Mouse (Mus musculus) forebrain, embryonic 15.5 days (tissue): ENCODE data around the gene Hist1h2ah. TPM values are rescaled to one million over a fixed set of nuclear protein-coding genes. Genes with fewer than 3 reads are reported as not detected.
A peak's percentile ranks its signal among the peaks of the same experiment; 100 is the strongest.

Experiments
- ATAC-seq: fragments of 200-750 bp; cut with Nextera tagmentation; replicated peaks from 2 replicates; pipeline ENCODE4 v1.8.0; 2017; ENCODE audit warnings: mild to moderate bottlenecking, moderate TSS enrichment, moderate library complexity
- H3K27ac ChIP-seq: fragments of 300-500 bp; sonication (generic); replicated peaks from 2 replicates; pipeline ENCODE4 v1.5.1; 2015; ENCODE audit warnings: mild to moderate bottlenecking, inconsistent platforms
- H3K27me3 ChIP-seq: fragments of 300-500 bp; sonication (generic); 2 replicates; pipeline ENCODE4 v1.6.1; 2015; ENCODE audit warnings: inconsistent platforms
- H3K36me3 ChIP-seq: fragments of 300-500 bp; sonication (generic); 2 replicates; pipeline ENCODE4 v1.6.1; 2015; ENCODE audit warnings: mild to moderate bottlenecking, inconsistent platforms
- H3K4me1 ChIP-seq: fragments of 300-500 bp; sonication (generic); 2 replicates; pipeline ENCODE4 v1.6.1; 2015; ENCODE audit warnings: inconsistent platforms
- H3K4me2 ChIP-seq: fragments of 300-500 bp; sonication (generic); replicated peaks from 2 replicates; pipeline ENCODE4 v1.6.1; 2015; ENCODE audit warnings: mild to moderate bottlenecking, inconsistent platforms
- H3K4me3 ChIP-seq: fragments of 300-500 bp; sonication (generic); 2 replicates; pipeline ENCODE4 v1.5.1; 2015; ENCODE audit warnings: mild to moderate bottlenecking, inconsistent platforms
- H3K9ac ChIP-seq: fragments of 300-500 bp; sonication (generic); replicated peaks from 2 replicates; pipeline ENCODE4 v1.6.1; 2015; ENCODE audit warnings: mild to moderate bottlenecking, inconsistent platforms
- H3K9me3 ChIP-seq: fragments of 300-500 bp; sonication (generic); 2 replicates; pipeline ENCODE4 v1.6.1; 2016; ENCODE audit warnings: inconsistent platforms
- WGBS: fragments of 180-500 bp; shearing (Covaris S2); methylation state at CpG from one replicate; pipeline ENCODE4 v1.1.7; 2015; ENCODE audit warnings: mixed read lengths; 5-methylcytosine and 5-hydroxymethylcytosine counted together
- polyA plus RNA-seq: library from polyadenylated mRNA; unstranded; fragments of >200 nt; fragmentation: Nextera tagmentation; extraction: Ambion mirVana; gene quantifications from 2 replicates; pipeline ENCODE4 v1.2.1, GENCODE M21; 2015

The Hist1h2ah gene
- polyA plus RNA-seq, 1 experiment from 2014 or later, result 2.5 TPM

DNA sequence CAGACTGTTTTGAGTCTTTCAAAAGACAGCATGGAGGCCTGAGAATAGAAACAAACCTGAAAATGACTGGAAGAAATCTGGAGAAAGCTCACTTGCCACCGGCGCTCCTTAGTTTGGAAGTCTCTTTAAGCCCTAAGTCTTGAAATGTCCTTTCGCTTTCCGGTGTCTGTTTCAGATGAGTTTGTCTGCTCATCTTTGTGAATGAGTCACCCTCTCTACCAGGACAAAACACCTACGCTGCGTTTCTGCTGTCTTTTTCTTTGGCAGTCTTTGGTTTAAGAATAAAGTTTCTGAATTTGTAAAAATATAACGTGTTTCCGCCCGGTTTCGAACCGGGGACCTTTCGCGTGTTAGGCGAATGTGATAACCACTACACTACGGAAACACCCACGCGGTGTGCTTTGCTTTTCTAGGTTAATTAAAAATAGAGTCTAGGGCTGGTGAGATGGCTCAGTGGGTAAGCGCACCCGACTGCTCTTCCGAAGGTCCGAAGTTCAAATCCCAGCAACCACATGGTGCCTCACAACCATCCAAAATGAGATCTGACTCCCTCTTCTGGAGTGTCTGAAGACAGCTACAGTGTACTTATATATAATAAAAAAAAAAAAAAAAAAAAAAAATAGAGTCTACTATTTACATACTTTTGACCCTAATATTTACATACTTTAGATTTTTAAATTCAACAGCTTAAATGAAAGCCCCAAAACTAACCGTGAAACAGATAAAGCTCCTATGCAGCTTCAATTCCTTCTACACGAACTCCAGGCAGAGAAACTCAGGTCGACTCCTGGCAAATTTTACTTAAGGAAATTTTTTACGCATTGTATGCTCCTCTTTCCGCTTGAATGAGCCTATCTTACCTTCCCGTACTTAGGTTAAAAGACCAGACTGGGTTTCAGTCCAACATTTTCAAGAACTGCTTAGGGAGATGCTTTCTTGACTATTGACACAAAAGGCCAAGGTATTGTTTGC lies 19.6 kb downstream of the Hist1h2ah start:
- H3K9ac ChIP-seq, result no peak overlapping the region
- ATAC-seq, result peak; percentile 67; the same call in 1 of the 2 replicates
- peaks cover 80% of the 10 kb centered on the region for H3K27me3 ChIP-seq
- H3K36me3 ChIP-seq, result no peaks in the 10 kb centered on the region
- no peak overlapping the region for H3K4me2 ChIP-seq
- H3K4me3 ChIP-seq, result no peak overlapping the region
- no peak overlapping the region for H3K27ac ChIP-seq
- peaks cover 18% of the 10 kb centered on the region for H3K4me1 ChIP-seq
- WGBS, result 14% methylated on average over 27 of the region's 27 CpGs
- H3K9me3 ChIP-seq, result 0 out of 2 replicates have a peak, but pooled peaks cover 3% of the 10 kb centered on the region

DNA sequence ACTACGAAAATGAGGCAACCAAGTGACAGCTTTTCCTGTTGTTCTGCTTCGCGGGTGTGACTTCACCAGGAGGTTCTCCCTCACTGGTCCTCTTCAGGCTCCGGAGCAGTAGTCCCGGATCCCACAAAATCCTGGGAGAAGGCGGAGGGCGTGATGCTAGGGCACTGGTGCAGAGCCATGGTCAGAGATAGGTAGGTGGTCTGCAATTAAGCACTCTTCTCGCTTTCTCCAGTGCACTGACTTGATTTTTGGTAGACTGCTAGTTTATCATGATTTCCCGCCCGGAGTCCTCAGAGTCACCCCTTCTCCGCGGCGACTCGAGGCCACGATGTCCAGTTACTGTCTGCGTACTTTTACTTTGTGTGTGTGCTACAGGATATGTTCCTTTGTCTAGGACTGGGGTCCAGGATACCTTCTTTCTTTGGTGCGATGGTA lies 20.9 kb downstream of the Hist1h2ah start:
- no peak overlapping the region for H3K27ac ChIP-seq
- no peak overlapping the region for H3K9ac ChIP-seq
- H3K27me3 ChIP-seq, result peaks cover 81% of the 10 kb centered on the region
- H3K4me3 ChIP-seq, result 0 out of 2 replicates have a peak overlapping the region, but pooled peaks have one; percentile 2
- no peak for ATAC-seq
- no peak overlapping the region for H3K4me2 ChIP-seq
- 0 out of 2 replicates have a peak, but pooled peaks cover 6% of the 10 kb centered on the region for H3K4me1 ChIP-seq
- no peaks in the 10 kb centered on the region for H3K36me3 ChIP-seq
- 0 out of 2 replicates have a peak, but pooled peaks cover 3% of the 10 kb centered on the region for H3K9me3 ChIP-seq
- 15% methylated on average over 17 of the region's 17 CpGs for WGBS

DNA sequence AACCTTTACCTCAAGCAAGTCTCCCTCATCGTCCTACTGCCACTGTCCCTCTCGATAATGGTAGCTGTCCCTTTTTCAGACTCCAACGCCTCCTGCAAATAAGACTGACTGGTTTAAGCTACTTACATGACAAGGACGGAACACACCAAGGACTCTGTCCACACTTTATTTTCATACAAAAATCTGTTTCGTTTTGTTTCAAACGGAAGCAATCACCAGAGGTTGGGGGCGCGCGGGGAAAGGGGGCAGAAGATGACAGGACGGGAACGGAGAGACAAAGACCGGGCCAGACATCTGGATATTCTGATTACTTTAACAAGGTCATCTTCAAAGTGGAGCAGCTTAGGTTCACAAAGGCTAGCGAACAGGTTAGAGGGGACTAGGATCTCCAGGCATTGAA lies 21.7 kb downstream of the Hist1h2ah start:
- H3K36me3 ChIP-seq, result no peaks in the 10 kb centered on the region
- H3K4me3 ChIP-seq, result no peak overlapping the region
- H3K27me3 ChIP-seq, result peaks cover 81% of the 10 kb centered on the region
- 20% methylated on average over 13 of the region's 13 CpGs for WGBS
- 0 out of 2 replicates have a peak, but pooled peaks cover 6% of the 10 kb centered on the region for H3K4me1 ChIP-seq
- no peak overlapping the region; the same call in 1 of the 2 replicates for H3K9ac ChIP-seq
- H3K9me3 ChIP-seq, result 0 out of 2 replicates have a peak, but pooled peaks cover 3% of the 10 kb centered on the region
- H3K27ac ChIP-seq, result no peak overlapping the region
- no peak overlapping the region for H3K4me2 ChIP-seq
- no peak for ATAC-seq

DNA sequence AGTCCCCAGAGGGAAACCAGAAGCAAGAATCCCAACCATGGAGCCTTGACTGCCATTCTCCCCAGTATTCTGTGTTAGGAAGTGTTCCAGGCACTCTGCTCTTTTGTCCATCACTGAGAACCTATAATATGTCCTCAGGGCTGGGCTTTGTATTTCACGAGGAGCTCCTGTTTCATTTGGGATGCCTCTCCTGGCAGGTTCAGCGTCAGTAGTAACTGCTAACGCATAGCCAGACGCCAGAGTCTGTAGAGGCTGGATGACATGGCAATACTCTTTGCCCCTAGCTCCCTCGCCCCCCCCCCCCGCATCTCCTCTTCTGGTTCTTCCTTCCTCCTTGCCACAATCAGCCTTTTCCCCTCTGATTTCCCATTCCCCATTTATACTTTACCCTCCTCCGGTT lies 25.7 kb downstream of the Hist1h2ah start, which contains the start of gene Prss16:
TSS of gene Prss16 (minus strand) at position 101 of the 400 bp plus-strand sequence.
- Histone ChIP-seq H3K9ac (no peak within 1 kb of the TSS), H3K27ac (no peak within 1 kb of the TSS), H3K36me3 (no peaks in the 10 kb centered on the region), H3K4me2 (no peak within 1 kb of the TSS), H3K4me1 (peaks cover 23% of the 10 kb centered on the region), H3K27me3 (peaks cover 91% of the 10 kb centered on the region), H3K9me3 (no peaks in the 10 kb centered on the region), H3K4me3 (no peak within 1 kb of the TSS)
- 46% methylated on average over 7 of the region's 7 CpGs for WGBS
- ATAC-seq, result no peak

DNA sequence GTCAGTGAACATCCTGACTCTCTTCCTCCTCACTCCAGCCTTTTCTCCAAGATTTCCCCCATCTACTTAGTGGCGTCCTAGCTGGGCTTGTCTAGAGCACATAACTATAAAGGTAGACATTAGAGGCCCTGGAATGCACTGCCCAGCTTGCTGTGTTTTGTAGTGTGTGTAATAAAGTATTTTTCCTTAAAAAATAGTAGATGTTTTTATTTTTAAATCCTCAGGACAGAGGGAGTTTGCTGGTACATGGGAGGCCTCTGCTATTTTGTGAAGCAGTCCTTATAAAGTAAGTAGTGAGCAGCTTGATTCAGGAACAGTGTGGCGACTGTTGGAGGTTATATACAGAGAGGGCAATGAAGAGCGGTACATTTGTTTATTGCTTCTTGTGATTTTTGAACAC lies 26.7 kb downstream of the Hist1h2ah start:
- no peak for ATAC-seq
- Histone ChIP-seq H3K4me2 (no peak overlapping the region), H3K4me1 (peaks cover 19% of the 10 kb centered on the region), H3K9me3 (no peaks in the 10 kb centered on the region), H3K9ac (no peak overlapping the region), H3K36me3 (no peaks in the 10 kb centered on the region), H3K4me3 (no peak overlapping the region), H3K27me3 (peaks cover 92% of the 10 kb centered on the region), H3K27ac (no peak overlapping the region)
- WGBS, result 72% methylated on average over 3 of the region's 3 CpGs

DNA sequence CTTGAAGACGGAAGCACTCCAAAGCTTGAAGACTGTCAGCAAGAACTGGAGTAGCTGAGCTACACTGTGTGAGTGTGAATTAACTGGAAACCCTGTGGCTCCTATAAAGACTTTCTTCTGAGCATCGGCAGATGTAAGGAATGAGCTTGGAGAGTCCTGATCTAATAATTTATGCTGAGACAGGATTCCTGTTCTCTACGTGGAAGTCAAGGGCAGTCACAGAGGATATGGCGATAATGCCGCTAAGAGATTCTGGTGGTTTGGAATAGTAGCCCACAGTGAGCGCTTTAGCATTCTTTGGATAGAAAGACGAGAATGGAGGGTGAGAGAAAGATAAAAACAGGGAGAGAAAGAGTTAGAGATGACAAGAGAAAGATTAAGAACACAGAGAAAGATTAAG lies 27.5 kb downstream of the Hist1h2ah start:
- no peak overlapping the region for H3K27ac ChIP-seq
- no peaks in the 10 kb centered on the region for H3K9me3 ChIP-seq
- H3K4me1 ChIP-seq, result peaks cover 19% of the 10 kb centered on the region
- no peaks in the 10 kb centered on the region for H3K36me3 ChIP-seq
- no peak for ATAC-seq
- H3K4me3 ChIP-seq, result no peak overlapping the region
- H3K4me2 ChIP-seq, result no peak overlapping the region
- peaks cover 94% of the 10 kb centered on the region for H3K27me3 ChIP-seq
- WGBS, result 51% methylated on average over 7 of the region's 7 CpGs
- H3K9ac ChIP-seq, result no peak overlapping the region

DNA sequence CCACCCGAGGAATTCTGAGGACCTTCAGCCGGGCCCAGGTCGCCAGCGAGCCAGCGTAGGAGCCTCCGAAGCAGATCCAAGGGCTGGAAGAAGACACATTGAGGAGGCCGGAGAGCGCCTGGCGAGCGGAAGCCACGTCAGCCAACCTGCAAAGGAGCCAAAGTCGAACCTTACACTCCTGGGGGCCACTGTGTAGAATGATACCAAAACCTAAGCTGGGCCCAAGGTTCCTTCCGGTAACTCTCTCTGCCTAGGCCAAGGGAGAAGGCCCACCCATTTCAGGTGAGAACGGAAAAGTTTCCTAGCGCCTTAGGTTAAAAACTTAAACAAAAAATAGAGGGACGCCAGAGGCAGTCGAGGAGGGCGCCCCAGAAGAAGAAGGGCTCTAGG lies 28.3 kb downstream of the Hist1h2ah start:
- H3K4me2 ChIP-seq, result peak overlapping the region; percentile 96
- no peak for ATAC-seq
- peak overlapping the region; percentile 49 for H3K4me3 ChIP-seq
- 3% methylated on average over 18 of the region's 18 CpGs for WGBS
- peaks cover 19% of the 10 kb centered on the region for H3K4me1 ChIP-seq
- H3K27me3 ChIP-seq, result peaks cover 95% of the 10 kb centered on the region
- H3K9ac ChIP-seq, result no peak overlapping the region
- no peaks in the 10 kb centered on the region for H3K9me3 ChIP-seq
- no peaks in the 10 kb centered on the region for H3K36me3 ChIP-seq
- no peak overlapping the region for H3K27ac ChIP-seq

DNA sequence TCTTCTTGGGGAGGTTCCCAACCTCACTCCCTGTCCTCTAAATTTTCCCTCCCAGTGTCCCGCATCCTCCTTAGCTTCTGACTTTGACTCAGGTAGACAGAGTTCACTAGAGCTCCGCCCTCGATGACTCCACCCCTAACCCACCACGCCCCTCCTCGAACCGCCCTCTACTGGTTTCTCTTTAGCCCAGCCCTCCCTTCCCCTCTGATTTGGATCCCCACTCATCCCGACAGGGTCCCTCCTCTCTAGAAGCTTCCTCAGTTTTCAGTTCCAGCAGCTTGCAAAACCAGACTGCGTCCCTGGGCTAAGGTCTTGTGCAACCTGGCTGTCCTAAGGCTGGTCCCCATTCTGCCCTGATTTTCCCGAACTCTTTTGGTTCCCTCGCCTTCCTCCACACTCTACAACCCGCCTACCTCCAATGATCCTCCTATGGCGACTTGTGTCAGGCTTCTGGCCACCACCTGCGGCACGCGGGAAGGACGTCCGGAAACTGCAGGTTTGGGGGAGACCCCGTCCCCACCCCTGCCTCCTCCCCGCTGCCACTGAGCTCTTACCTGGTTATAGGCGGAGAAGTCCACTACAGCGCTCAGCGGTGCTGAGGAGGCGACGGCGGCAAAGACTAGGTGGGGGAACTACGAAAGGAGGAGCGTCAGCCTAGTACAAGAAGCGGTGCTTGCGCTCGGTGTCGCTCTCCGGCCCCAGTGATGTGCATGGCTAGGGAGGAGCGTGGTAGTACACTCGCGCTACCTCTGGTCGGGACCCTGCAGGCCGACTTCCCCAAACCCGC lies 28.8 kb downstream of the Hist1h2ah start:
- Histone ChIP-seq H3K9me3 (no peaks in the 10 kb centered on the region), H3K9ac (no peak overlapping the region), H3K36me3 (no peaks in the 10 kb centered on the region), H3K27me3 (peaks cover 97% of the 10 kb centered on the region), H3K4me3 (peak overlapping the region; percentile 49), H3K27ac (no peak overlapping the region), H3K4me1 (peaks cover 19% of the 10 kb centered on the region), H3K4me2 (peak overlapping the region; percentile 96)
- under 1% methylated on average over 38 of the region's 38 CpGs for WGBS
- peak; percentile 75; the same call in 1 of the 2 replicates for ATAC-seq

DNA sequence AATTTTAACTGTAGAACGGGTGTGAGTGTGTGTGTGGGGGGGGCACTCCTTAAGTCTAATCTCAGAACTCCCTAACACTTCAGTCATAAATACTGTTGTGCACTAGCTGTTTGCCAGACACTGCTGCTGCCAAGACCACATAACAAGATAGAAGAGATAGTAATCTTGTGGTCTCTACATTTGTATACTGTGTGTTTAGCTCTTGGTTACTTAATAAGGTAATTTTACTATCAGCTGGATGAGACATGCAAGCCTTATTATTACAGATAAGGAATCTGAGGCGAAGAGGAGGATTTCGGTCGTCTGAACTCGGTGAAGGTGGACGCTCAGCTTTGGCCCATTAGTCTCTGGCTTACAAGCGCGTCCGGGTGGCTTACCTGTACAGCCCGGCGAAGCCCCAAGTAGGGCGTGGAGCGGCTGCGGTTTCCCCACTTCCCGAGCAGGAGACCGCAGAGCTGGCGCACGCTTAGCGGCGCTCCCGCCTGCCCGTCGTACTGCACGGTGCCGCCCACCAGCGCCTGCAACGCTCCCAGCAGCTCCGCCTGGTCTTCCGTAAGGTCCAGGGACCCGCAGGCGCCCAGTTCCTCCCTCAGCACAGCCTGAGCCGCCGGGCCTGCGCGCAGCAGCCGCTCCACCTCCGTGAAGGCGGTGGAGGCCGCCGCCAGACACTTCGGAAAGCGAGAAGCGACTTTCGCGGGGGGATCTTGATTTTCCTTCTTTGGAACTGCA lies 29.6 kb downstream of the Hist1h2ah start:
- H3K4me3 ChIP-seq, result peak overlapping the region; percentile 49
- no peak overlapping the region for H3K27ac ChIP-seq
- under 1% methylated on average over 45 of the region's 45 CpGs for WGBS
- peak overlapping the region; percentile 96 for H3K4me2 ChIP-seq
- H3K36me3 ChIP-seq, result no peaks in the 10 kb centered on the region
- peaks cover 19% of the 10 kb centered on the region for H3K4me1 ChIP-seq
- H3K27me3 ChIP-seq, result peaks cover 99% of the 10 kb centered on the region
- H3K9ac ChIP-seq, result peak overlapping the region; percentile 29; the same call in 1 of the 2 replicates
- H3K9me3 ChIP-seq, result no peaks in the 10 kb centered on the region
- peak; percentile 74 for ATAC-seq

DNA sequence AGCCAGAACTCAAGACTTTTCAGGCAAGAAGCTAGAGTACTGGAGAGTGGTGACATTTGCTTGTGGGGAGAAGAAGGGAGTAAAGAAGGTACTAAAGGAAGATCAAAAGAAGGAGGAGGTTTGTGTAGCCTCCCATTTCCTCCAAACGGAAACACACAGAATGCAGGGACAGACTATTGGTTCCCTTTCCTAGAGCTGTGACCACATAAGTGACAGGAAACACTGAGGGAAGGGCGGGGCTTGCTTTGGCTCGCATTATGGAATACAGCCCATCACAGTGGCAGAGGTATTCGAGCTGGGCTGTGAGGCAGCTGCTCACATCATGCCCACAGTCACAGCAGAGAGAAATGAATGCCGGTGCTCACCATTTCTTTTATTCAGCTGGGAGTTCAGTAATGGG lies 33.5 kb downstream of the Hist1h2ah start:
- no peak overlapping the region for H3K4me3 ChIP-seq
- H3K4me1 ChIP-seq, result peaks cover 22% of the 10 kb centered on the region
- H3K27ac ChIP-seq, result no peak overlapping the region
- 29% methylated on average over 5 of the region's 5 CpGs for WGBS
- peaks cover 100% of the 10 kb centered on the region for H3K27me3 ChIP-seq
- no peak overlapping the region for H3K9ac ChIP-seq
- H3K36me3 ChIP-seq, result no peaks in the 10 kb centered on the region
- no peak overlapping the region for H3K4me2 ChIP-seq
- no peaks in the 10 kb centered on the region for H3K9me3 ChIP-seq
- no peak for ATAC-seq

DNA sequence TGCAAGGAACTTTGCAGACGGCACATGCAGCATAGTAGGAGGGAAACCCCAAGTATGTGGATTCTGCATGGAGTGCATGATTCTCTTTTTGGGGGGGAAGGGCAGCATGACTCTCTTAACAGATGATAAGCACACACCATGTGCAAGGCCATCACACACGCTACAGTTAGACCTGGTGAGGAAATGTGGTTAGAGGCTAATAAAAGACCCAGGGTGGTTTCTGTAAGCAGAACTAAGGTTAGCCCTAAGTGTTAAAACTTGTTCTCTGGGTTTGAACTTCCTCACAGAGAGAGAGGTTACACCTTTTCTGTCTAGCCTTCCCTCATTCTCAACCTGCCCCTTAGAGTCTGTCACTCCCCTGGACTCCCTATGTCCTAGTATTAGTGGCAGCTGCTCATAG lies 34.0 kb downstream of the Hist1h2ah start:
- no peak for ATAC-seq
- Histone ChIP-seq H3K4me3 (no peak overlapping the region), H3K4me2 (no peak overlapping the region), H3K9me3 (no peaks in the 10 kb centered on the region), H3K36me3 (no peaks in the 10 kb centered on the region), H3K9ac (no peak overlapping the region), H3K27me3 (peaks cover 100% of the 10 kb centered on the region), H3K27ac (no peak overlapping the region), H3K4me1 (peaks cover 20% of the 10 kb centered on the region)
- 70% methylated on average over 2 of the region's 2 CpGs for WGBS
